Mouse (Mus musculus) ES-E14 (cell line): ENCODE measurements around the gene Kalrn.

ENCODE experiments used
- CHD2 ChIP-seq: IDR thresholded peaks from 2 replicates; pipeline ENCODE4 v1.6.1; 2014; ENCODE audit warnings: mild to moderate bottlenecking, low read depth, low read length, inconsistent platforms
- MAFK ChIP-seq: IDR thresholded peaks from 2 replicates; pipeline ENCODE4 v1.6.1; 2014; ENCODE audit warnings: mild to moderate bottlenecking, low read depth, low read length, inconsistent platforms; ENCODE audit not compliant: insufficient read depth
- ZC3H11A ChIP-seq: IDR thresholded peaks from 2 replicates; pipeline ENCODE4 v1.6.1; 2012; ENCODE audit warnings: low read depth, mild to moderate bottlenecking, inconsistent platforms, low read length, borderline replicate concordance

GRCm38 (mm10) chr16:34199543-34199942, 373.8 kb downstream of the Kalrn start:
- no peak for TF ChIP-seq MAFK
- TF ChIP-seq CHD2: no peak
- no peak for TF ChIP-seq ZC3H11A
